Mouse (Mus musculus): ENCODE data around the gene Arhgap22. TPM values are rescaled to one million over a fixed set of nuclear protein-coding genes. Genes with fewer than 3 reads are reported as not detected.

Gene Arhgap22
- total RNA-seq, 4 experiments from 2014 or later = 4.8 to 18.8 (median 14.4) TPM

GRCm38 (mm10) chr14:33282447-33282846 is 68.6 kb downstream of the Arhgap22 start:
- no peak for DNase-seq

GRCm38 (mm10) chr14:33287920-33288319 is 74.1 kb downstream of the Arhgap22 start:
- DNase-seq = no peak

GRCm38 (mm10) chr14:33290038-33290437 is 76.2 kb downstream of the Arhgap22 start:
- DNase-seq = no peak

- DNase-seq = no peak
Measured at GRCm38 (mm10) chr14:33294488-33294887, 80.7 kb downstream of the Arhgap22 start.

GRCm38 (mm10) chr14:33296698-33297341 is 83.0 kb downstream of the Arhgap22 start:
- DNase-seq = no peak

- DNase-seq = no peak
Measured at GRCm38 (mm10) chr14:33300591-33300990, 86.8 kb downstream of the Arhgap22 start.

GRCm38 (mm10) chr14:33303348-33303819 is 89.6 kb downstream of the Arhgap22 start:
- peak; percentile 49 for DNase-seq

GRCm38 (mm10) chr14:33305645-33306281 is 91.9 kb downstream of the Arhgap22 start:
- DNase-seq = peak; percentile 66

GRCm38 (mm10) chr14:33310719-33311118 is 96.9 kb downstream of the Arhgap22 start:
- DNase-seq = no peak

- no peak for DNase-seq
Measured at GRCm38 (mm10) chr14:33312309-33312708, 98.5 kb downstream of the Arhgap22 start.

- no peak for DNase-seq
Measured at GRCm38 (mm10) chr14:33313624-33314023, 99.8 kb downstream of the Arhgap22 start.

- no peak for DNase-seq
Measured at GRCm38 (mm10) chr14:33314160-33314559, 100.3 kb downstream of the Arhgap22 start.

GRCm38 (mm10) chr14:33315111-33315510 is 101.3 kb downstream of the Arhgap22 start:
- no peak for DNase-seq

GRCm38 (mm10) chr14:33315771-33316170 is 101.9 kb downstream of the Arhgap22 start:
- no peak for DNase-seq

GRCm38 (mm10) chr14:33317946-33318345 is 104.1 kb downstream of the Arhgap22 start:
- no peak for DNase-seq

GRCm38 (mm10) chr14:33319541-33320521 is 106.0 kb downstream of the Arhgap22 start:
- DNase-seq = peak; percentile 46

GRCm38 (mm10) chr14:33320856-33321255 is 107.0 kb downstream of the Arhgap22 start:
- DNase-seq = no peak

GRCm38 (mm10) chr14:33322661-33323088 is 108.8 kb downstream of the Arhgap22 start:
- peak; percentile 28 for DNase-seq

- DNase-seq = no peak
Measured at GRCm38 (mm10) chr14:33324556-33324955, 110.7 kb downstream of the Arhgap22 start.

- DNase-seq = no peak
Measured at GRCm38 (mm10) chr14:33328369-33328768, 114.5 kb downstream of the Arhgap22 start.

- DNase-seq = no peak
Measured at GRCm38 (mm10) chr14:33329297-33329805, 115.5 kb downstream of the Arhgap22 start.

- DNase-seq = no peak
Measured at GRCm38 (mm10) chr14:33330986-33331385, 117.2 kb downstream of the Arhgap22 start.

- DNase-seq = no peak
Measured at GRCm38 (mm10) chr14:33331627-33332026, 117.8 kb downstream of the Arhgap22 start.
